Mouse (Mus musculus) embryonic facial prominence, embryonic 11.5 days (tissue): ENCODE results near the gene D630039A03Rik. TPM values are rescaled to one million over a fixed set of nuclear protein-coding genes. Genes with fewer than 3 reads are reported as not detected.
"Not testable (repeated sequence)": the region's sequence is repeated elsewhere in the genome, so short reads cannot be mapped to it uniquely, and the experiment has no call there.

Experiments
- ATAC-seq: fragments of 200-750 bp; cut with Nextera tagmentation; replicated peaks from 2 replicates; pipeline ENCODE4 v1.8.0; 2017; ENCODE audit warnings: low read depth; ENCODE audit not compliant: insufficient number of reproducible peaks, low FRiP score, low TSS enrichment
- DNase-seq: peaks from one replicate; pipeline ENCODE4 v3.0.0-alpha.2; 2015; ENCODE audit warnings: low spot score
- H3K27ac ChIP-seq: fragments of 300-500 bp; sonication (generic); replicated peaks from 2 replicates; pipeline ENCODE4 v1.5.1; 2014; ENCODE audit warnings: mild to moderate bottlenecking, low read depth, low read length, control low read depth
- H3K27me3 ChIP-seq: fragments of 300-500 bp; sonication (generic); 2 replicates; pipeline ENCODE4 v1.6.1; 2014; ENCODE audit warnings: mild to moderate bottlenecking, low read length, moderate library complexity, mixed read lengths; ENCODE audit not compliant: control insufficient read depth, insufficient read depth
- H3K36me3 ChIP-seq: fragments of 300-500 bp; sonication (generic); replicated peaks from 2 replicates; pipeline ENCODE4 v1.6.1; 2014; ENCODE audit warnings: low read depth, mild to moderate bottlenecking, low read length, moderate library complexity, mixed read lengths; ENCODE audit not compliant: control insufficient read depth, insufficient read depth
- H3K4me1 ChIP-seq: fragments of 300-500 bp; sonication (generic); 2 replicates; pipeline ENCODE4 v1.6.1; 2014; ENCODE audit warnings: low read length, mixed read lengths; ENCODE audit not compliant: control insufficient read depth, insufficient read depth
- H3K4me2 ChIP-seq: fragments of 300-500 bp; sonication (generic); 2 replicates; pipeline ENCODE4 v1.6.1; 2014; ENCODE audit warnings: low read depth, mild to moderate bottlenecking, control low read depth, low read length, moderate library complexity
- H3K4me3 ChIP-seq: fragments of 300-500 bp; sonication (generic); 2 replicates; pipeline ENCODE4 v1.5.1; 2014; ENCODE audit warnings: low read depth, low read length, control low read depth
- H3K9ac ChIP-seq: fragments of 300-500 bp; sonication (generic); replicated peaks from 2 replicates; pipeline ENCODE4 v1.6.1; 2014; ENCODE audit warnings: mild to moderate bottlenecking, control low read depth, low read length
- H3K9me3 ChIP-seq: fragments of 300-500 bp; sonication (generic); replicated peaks from 2 replicates; pipeline ENCODE4 v1.6.1; 2016; ENCODE audit warnings: mild to moderate bottlenecking, low read length, inconsistent platforms, mixed read lengths; ENCODE audit not compliant: control insufficient read depth
- WGBS: fragments of 180-500 bp; shearing (Covaris S2); extraction: QIAGEN DNeasy Blood & Tissue Kit; methylation state at CpG from one replicate; pipeline ENCODE4 v1.1.7; 2014; 5-methylcytosine and 5-hydroxymethylcytosine counted together
- polyA plus RNA-seq: library from polyadenylated mRNA; unstranded; fragments of >200 nt; fragmentation: Nextera tagmentation; extraction: Ambion mirVana; gene quantifications from 2 replicates; pipeline ENCODE4 v1.2.1, GENCODE M21; 2014

Gene D630039A03Rik
- polyA plus RNA-seq, 1 experiment from 2014 or later: 0.07 TPM

GRCm38 (mm10) chr4:57895140-57895539 is 21.0 kb downstream of the D630039A03Rik start:
- Histone ChIP-seq H3K9ac (no peak overlapping the region), H3K9me3 (no peaks in the 10 kb centered on the region), H3K4me2 (no peak overlapping the region), H3K36me3 (no peaks in the 10 kb centered on the region), H3K4me3 (no peak overlapping the region), H3K27ac (no peak overlapping the region), H3K27me3 (no peaks in the 10 kb centered on the region), H3K4me1 (peaks cover 5% of the 10 kb centered on the region)
- DNase-seq (no peak), ATAC-seq (no peak)
- 36% methylated on average over 5 of the region's 5 CpGs for WGBS

GRCm38 (mm10) chr4:57892001-57892586 is 24.0 kb downstream of the D630039A03Rik start:
- no peaks in the 10 kb centered on the region for H3K36me3 ChIP-seq
- ATAC-seq (no peak; the same call in 1 of the 2 replicates), DNase-seq (peak; percentile 27)
- no peak overlapping the region for H3K27ac ChIP-seq
- no peak overlapping the region for H3K9ac ChIP-seq
- no peak overlapping the region for H3K4me2 ChIP-seq
- H3K9me3 ChIP-seq: no peaks in the 10 kb centered on the region
- H3K4me3 ChIP-seq: no peak overlapping the region
- 62% methylated on average over 10 of the region's 10 CpGs for WGBS
- H3K27me3 ChIP-seq: no peaks in the 10 kb centered on the region
- H3K4me1 ChIP-seq: peaks cover 4% of the 10 kb centered on the region

- H3K27me3 ChIP-seq: no peaks in the 10 kb centered on the region
- H3K27ac ChIP-seq: no peak overlapping the region
- H3K36me3 ChIP-seq: no peaks in the 10 kb centered on the region
- no peaks in the 10 kb centered on the region for H3K9me3 ChIP-seq
- H3K9ac ChIP-seq: no peak overlapping the region
- WGBS: 92% methylated on average over 8 of the region's 8 CpGs
- ATAC-seq (no peak), DNase-seq (no peak)
- no peaks in the 10 kb centered on the region for H3K4me1 ChIP-seq
- H3K4me2 ChIP-seq: no peak overlapping the region
- H3K4me3 ChIP-seq: no peak overlapping the region
Observed at GRCm38 (mm10) chr4:57889773-57890172, 26.3 kb downstream of the D630039A03Rik start.

GRCm38 (mm10) chr4:57888978-57889377 is 27.1 kb downstream of the D630039A03Rik start:
- not testable (repeated sequence) for DNase-seq, H3K36me3 ChIP-seq, H3K4me2 ChIP-seq, H3K9me3 ChIP-seq, H3K4me1 ChIP-seq, H3K27me3 ChIP-seq, H3K4me3 ChIP-seq, H3K27ac ChIP-seq, ATAC-seq, H3K9ac ChIP-seq
- 94% methylated on average over 1 of the region's 1 CpGs for WGBS

- H3K4me2 ChIP-seq: no peak overlapping the region
- no peak overlapping the region for H3K4me3 ChIP-seq
- H3K4me1 ChIP-seq: no peaks in the 10 kb centered on the region
- ATAC-seq: no peak
- H3K9me3 ChIP-seq: no peaks in the 10 kb centered on the region
- WGBS: 91% methylated on average over 2 of the region's 2 CpGs
- H3K36me3 ChIP-seq: no peaks in the 10 kb centered on the region
- DNase-seq: no peak
- no peak overlapping the region for H3K9ac ChIP-seq
- H3K27ac ChIP-seq: no peak overlapping the region
- H3K27me3 ChIP-seq: no peaks in the 10 kb centered on the region
Observed at GRCm38 (mm10) chr4:57888246-57888645, 27.9 kb downstream of the D630039A03Rik start.

GRCm38 (mm10) chr4:57886888-57887230 is 29.2 kb downstream of the D630039A03Rik start:
- Histone ChIP-seq H3K4me1 (no peaks in the 10 kb centered on the region), H3K9me3 (no peaks in the 10 kb centered on the region), H3K4me3 (no peak overlapping the region), H3K27ac (no peak overlapping the region), H3K4me2 (no peak overlapping the region), H3K27me3 (no peaks in the 10 kb centered on the region), H3K36me3 (no peaks in the 10 kb centered on the region), H3K9ac (no peak overlapping the region)
- ATAC-seq (no peak), DNase-seq (no peak)
- 93% methylated on average over 3 of the region's 3 CpGs for WGBS

GRCm38 (mm10) chr4:57886066-57886887 is 29.8 kb downstream of the D630039A03Rik start:
- Histone ChIP-seq H3K4me3 (no peak overlapping the region), H3K9me3 (no peaks in the 10 kb centered on the region), H3K9ac (no peak overlapping the region), H3K36me3 (no peaks in the 10 kb centered on the region), H3K27ac (no peak overlapping the region), H3K4me2 (no peak overlapping the region), H3K27me3 (no peaks in the 10 kb centered on the region), H3K4me1 (no peaks in the 10 kb centered on the region)
- ATAC-seq (no peak; the same call in 1 of the 2 replicates), DNase-seq (peak; percentile 64)
- WGBS: 72% methylated on average over 11 of the region's 11 CpGs

GRCm38 (mm10) chr4:57885186-57885585 is 30.9 kb downstream of the D630039A03Rik start:
- Histone ChIP-seq H3K4me1 (no peaks in the 10 kb centered on the region), H3K27me3 (no peaks in the 10 kb centered on the region), H3K27ac (no peak overlapping the region), H3K4me2 (no peak overlapping the region), H3K9ac (no peak overlapping the region), H3K36me3 (no peaks in the 10 kb centered on the region), H3K9me3 (no peaks in the 10 kb centered on the region), H3K4me3 (no peak overlapping the region)
- 75% methylated on average over 2 of the region's 2 CpGs for WGBS
- no peak for ATAC-seq
- DNase-seq: no peak
